Mouse (Mus musculus) macrophage (primary cell): ENCODE results near the gene Wnt2. TPM values are rescaled to one million over a fixed set of nuclear protein-coding genes. Genes with fewer than 3 reads are reported as not detected.

Source experiments
- H3K27ac ChIP-seq: fragments of 350-480 bp; formaldehyde crosslinking; 2 replicates; pipeline ENCODE4 v1.9.0; 2021
- H3K36me3 ChIP-seq: fragments of 350-480 bp; formaldehyde crosslinking; 2 replicates; pipeline ENCODE4 v1.9.0; 2021; ENCODE audit errors: inconsistent target
- H3K4me3 ChIP-seq: fragments of 350-480 bp; formaldehyde crosslinking; 2 replicates; pipeline ENCODE4 v1.9.0; 2021; ENCODE audit errors: inconsistent target
- H3K79me2 ChIP-seq: fragments of 350-480 bp; formaldehyde crosslinking; 2 replicates; pipeline ENCODE4 v1.9.0; 2021; ENCODE audit errors: inconsistent target
- WGBS: methylation state at CpG from one replicate; pipeline ENCODE4 v1.1.7; 2026; ENCODE audit warnings: inconsistent platforms; ENCODE audit not compliant: missing documents; 5-methylcytosine and 5-hydroxymethylcytosine counted together
- polyA plus RNA-seq: library from polyadenylated mRNA; stranded (reverse); fragments of 250-400 nt; gene quantifications from 3 replicates; pipeline ENCODE4 v1.2.4, GENCODE M21; 2018; ENCODE audit warnings: inconsistent platforms
- total RNA-seq, 78 experiments: library from RNA; depleted of rRNA; stranded (reverse); fragments of 250-400 nt; gene quantifications; 1 replicate in 9 of 78; 2 replicates in 24 of 78; 3 replicates in 43 of 78; 4 replicates in 2 of 78; pipeline ENCODE4 v1.2.4; 2018; ENCODE audit warnings: inconsistent platforms in 56 of 78

The Wnt2 gene
- total RNA-seq (2018; cell fraction: chromatin; rRNA removed): under 1 TPM in 1 of 26 experiments, not detected in 25; 0.57 TPM
- total RNA-seq (2018; cell fraction: cytosol; rRNA removed): not detected
- not detected for total RNA-seq (2018; cell fraction: nucleus; rRNA removed)
- polyA plus RNA-seq: not detected in 3 replicates

GRCm38 (mm10) chr6:18029746-18030656 lies at the start of gene Wnt2:
TSS of gene Wnt2 (minus strand) at chr6:18030585.
- H3K4me3 ChIP-seq: no peak within 1 kb of the TSS
- no peaks in the 10 kb centered on the region for H3K36me3 ChIP-seq
- WGBS: 3% methylated on average over 43 of the region's 47 CpGs
- no peak within 1 kb of the TSS for H3K27ac ChIP-seq
- no peaks in the 10 kb centered on the region for H3K79me2 ChIP-seq

GRCm38 (mm10) chr6:18078615-18079014 lies 48.2 kb upstream of the Wnt2 start:
- H3K4me3 ChIP-seq: no peak overlapping the region
- 57% methylated on average over 1 of the region's 1 CpGs for WGBS
- H3K79me2 ChIP-seq: no peaks in the 10 kb centered on the region
- no peak overlapping the region for H3K27ac ChIP-seq
- H3K36me3 ChIP-seq: no peaks in the 10 kb centered on the region

- H3K27ac ChIP-seq: no peak overlapping the region
- H3K79me2 ChIP-seq: no peaks in the 10 kb centered on the region
- no peaks in the 10 kb centered on the region for H3K36me3 ChIP-seq
- 76% methylated on average over 7 of the region's 7 CpGs for WGBS
- no peak overlapping the region for H3K4me3 ChIP-seq
Measured at GRCm38 (mm10) chr6:18076986-18077385, 46.6 kb upstream of the Wnt2 start.

- H3K27ac ChIP-seq: no peak overlapping the region
- no peaks in the 10 kb centered on the region for H3K36me3 ChIP-seq
- no peak overlapping the region for H3K4me3 ChIP-seq
- H3K79me2 ChIP-seq: no peaks in the 10 kb centered on the region
- WGBS: 15% methylated on average over 5 of the region's 5 CpGs
Measured at GRCm38 (mm10) chr6:18076577-18076976, 46.2 kb upstream of the Wnt2 start.

GRCm38 (mm10) chr6:18057899-18058298 lies 27.5 kb upstream of the Wnt2 start:
- no peak overlapping the region for H3K27ac ChIP-seq
- WGBS: 91% methylated on average over 4 of the region's 4 CpGs
- no peaks in the 10 kb centered on the region for H3K79me2 ChIP-seq
- H3K4me3 ChIP-seq: no peak overlapping the region
- no peaks in the 10 kb centered on the region for H3K36me3 ChIP-seq

GRCm38 (mm10) chr6:18051702-18052101 lies 21.3 kb upstream of the Wnt2 start:
- H3K79me2 ChIP-seq: no peaks in the 10 kb centered on the region
- no peak overlapping the region for H3K4me3 ChIP-seq
- H3K27ac ChIP-seq: no peak overlapping the region
- WGBS: 87% methylated on average over 5 of the region's 5 CpGs
- no peaks in the 10 kb centered on the region for H3K36me3 ChIP-seq

GRCm38 (mm10) chr6:18044299-18044698 lies 13.9 kb upstream of the Wnt2 start:
- Histone ChIP-seq H3K79me2 (no peaks in the 10 kb centered on the region), H3K27ac (no peak overlapping the region), H3K4me3 (no peak overlapping the region), H3K36me3 (no peaks in the 10 kb centered on the region)
- WGBS: 86% methylated on average over 4 of the region's 4 CpGs

GRCm38 (mm10) chr6:18043172-18043571 lies 12.8 kb upstream of the Wnt2 start:
- 84% methylated on average over 5 of the region's 5 CpGs for WGBS
- Histone ChIP-seq H3K27ac (no peak overlapping the region), H3K79me2 (no peaks in the 10 kb centered on the region), H3K36me3 (no peaks in the 10 kb centered on the region), H3K4me3 (no peak overlapping the region)

GRCm38 (mm10) chr6:18032271-18032670 lies 1.9 kb upstream of the Wnt2 start:
- Histone ChIP-seq H3K79me2 (no peaks in the 10 kb centered on the region), H3K36me3 (no peaks in the 10 kb centered on the region), H3K4me3 (no peak overlapping the region), H3K27ac (no peak overlapping the region)
- 30% methylated on average over 6 of the region's 6 CpGs for WGBS

- 3% methylated on average over 29 of the region's 29 CpGs for WGBS
- Histone ChIP-seq H3K4me3 (no peak overlapping the region), H3K36me3 (no peaks in the 10 kb centered on the region), H3K27ac (no peak overlapping the region), H3K79me2 (no peaks in the 10 kb centered on the region)
Measured at GRCm38 (mm10) chr6:18031509-18032010, 1.2 kb upstream of the Wnt2 start.

- 12% methylated on average over 12 of the region's 12 CpGs for WGBS
- H3K79me2 ChIP-seq: no peaks in the 10 kb centered on the region
- no peaks in the 10 kb centered on the region for H3K36me3 ChIP-seq
- no peak overlapping the region for H3K4me3 ChIP-seq
- H3K27ac ChIP-seq: no peak overlapping the region
Measured at GRCm38 (mm10) chr6:18030868-18031508, 603 bp upstream of the Wnt2 start.

- Histone ChIP-seq H3K36me3 (no peaks in the 10 kb centered on the region), H3K79me2 (no peaks in the 10 kb centered on the region), H3K4me3 (no peak overlapping the region), H3K27ac (no peak overlapping the region)
- 93% methylated on average over 8 of the region's 8 CpGs for WGBS
Measured at GRCm38 (mm10) chr6:18024133-18024794, 6.1 kb downstream of the Wnt2 start.

- H3K79me2 ChIP-seq: no peaks in the 10 kb centered on the region
- no peak overlapping the region for H3K4me3 ChIP-seq
- H3K36me3 ChIP-seq: no peaks in the 10 kb centered on the region
- H3K27ac ChIP-seq: no peak overlapping the region
- 82% methylated on average over 7 of the region's 7 CpGs for WGBS
Measured at GRCm38 (mm10) chr6:18013346-18013745, 17.0 kb downstream of the Wnt2 start.

- H3K4me3 ChIP-seq: no peak overlapping the region
- H3K36me3 ChIP-seq: no peaks in the 10 kb centered on the region
- no peak overlapping the region for H3K27ac ChIP-seq
- 66% methylated on average over 3 of the region's 3 CpGs for WGBS
- H3K79me2 ChIP-seq: no peaks in the 10 kb centered on the region
Measured at GRCm38 (mm10) chr6:18007356-18007755, 23.0 kb downstream of the Wnt2 start.
